Mouse (Mus musculus): ENCODE data around the gene Kcnmb1. TPM values are rescaled to one million over a fixed set of nuclear protein-coding genes. Genes with fewer than 3 reads are reported as not detected.

Kcnmb1 gene
- total and polyA plus RNA-seq, 3 experiments: 0.16 TPM; not detected in 2

Other genes with a start within 250 kb of the Kcnmb1 start
- not detected in 2 replicates for gene Kcnip1, start 30.1 kb downstream of the Kcnmb1 start, total RNA-seq (2014; fragmentation: Nextera tagmentation)
- gene Kcnip1, start 30.1 kb downstream of the Kcnmb1 start, total RNA-seq (2017): 0.06 and 0.27 TPM in 2 replicates
- not detected in 2 replicates for gene Kcnip1, start 30.1 kb downstream of the Kcnmb1 start, polyA plus RNA-seq (2012)
- gene Lcp2, start 83.9 kb downstream of the Kcnmb1 start, total RNA-seq (2014; fragmentation: Nextera tagmentation): 104 and 109 TPM in 2 replicates
- gene Lcp2, start 83.9 kb downstream of the Kcnmb1 start, total RNA-seq (2017): 43.1 and 48.3 TPM in 2 replicates
- gene Lcp2, start 83.9 kb downstream of the Kcnmb1 start, polyA plus RNA-seq (2012): 44.8 and 52.2 TPM in 2 replicates
- not detected in 2 replicates for gene 4930469K13Rik, start 135.5 kb downstream of the Kcnmb1 start, total RNA-seq (2014; fragmentation: Nextera tagmentation)
- 0.17 TPM in 1 of 2 replicates, not detected in the other for gene 4930469K13Rik, start 135.5 kb downstream of the Kcnmb1 start, total RNA-seq (2017)
- gene 4930469K13Rik, start 135.5 kb downstream of the Kcnmb1 start, polyA plus RNA-seq (2012): not detected in 2 replicates
- gene Foxi1, start 245.1 kb downstream of the Kcnmb1 start, total RNA-seq (2014; fragmentation: Nextera tagmentation): not detected in 2 replicates
- 0.12 TPM in 1 of 2 replicates, not detected in the other for gene Foxi1, start 245.1 kb downstream of the Kcnmb1 start, total RNA-seq (2017)
- not detected in 2 replicates for gene Foxi1, start 245.1 kb downstream of the Kcnmb1 start, polyA plus RNA-seq (2012)

Data from G1E (cell line).